Mouse (Mus musculus): ENCODE measurements around the gene Furin.
"Not testable (repeated sequence)": the region's sequence is repeated elsewhere in the genome, so short reads cannot be mapped to it uniquely, and the experiment has no call there.

The Furin gene

GRCm38 (mm10) chr7:80401041-80401859 is 4.0 kb downstream of the Furin start:
- no peak for DNase-seq (ENCODE audit: low spot score in 2 of 2)

- no peak for DNase-seq (ENCODE audit: low spot score in 2 of 2)
Measured at GRCm38 (mm10) chr7:80400571-80400970, 4.7 kb downstream of the Furin start.

- peak in 1 of 2 experiments; percentile 65 for DNase-seq (ENCODE audit: low spot score in 2 of 2)
Measured at GRCm38 (mm10) chr7:80400099-80400498, 5.1 kb downstream of the Furin start.

- peak in 1 of 2 experiments; percentile 62 for DNase-seq (ENCODE audit: low spot score in 2 of 2)
Measured at GRCm38 (mm10) chr7:80398654-80399444, 6.4 kb downstream of the Furin start.

- no peak for DNase-seq (ENCODE audit: low spot score in 2 of 2)
Measured at GRCm38 (mm10) chr7:80397986-80398385, 7.2 kb downstream of the Furin start.

GRCm38 (mm10) chr7:80396427-80396826 is 8.8 kb downstream of the Furin start:
- DNase-seq (ENCODE audit: low spot score in 2 of 2), result not testable (repeated sequence)

GRCm38 (mm10) chr7:80394600-80394999 is 10.6 kb downstream of the Furin start:
- no peak for DNase-seq (ENCODE audit: low spot score in 2 of 2)

- DNase-seq (ENCODE audit: low spot score in 2 of 2), result no peak
Measured at GRCm38 (mm10) chr7:80392119-80392518, 13.1 kb downstream of the Furin start.

- peak; percentile 74 to 85 for DNase-seq (ENCODE audit: low spot score in 2 of 2)
Measured at GRCm38 (mm10) chr7:80387633-80388543, 17.3 kb downstream of the Furin start, which contains the start of gene Fes. Gene Fes (minus strand): TSS chr7:80387946.

GRCm38 (mm10) chr7:80387033-80387632 is 18.1 kb downstream of the Furin start:
- DNase-seq (ENCODE audit: low spot score in 2 of 2), result peak in 1 of 2 experiments; percentile 74

GRCm38 (mm10) chr7:80386235-80386930 is 18.9 kb downstream of the Furin start:
- peak; percentile 88 to 98 for DNase-seq (ENCODE audit: low spot score in 2 of 2)

- no peak for DNase-seq (ENCODE audit: low spot score in 2 of 2)
Measured at GRCm38 (mm10) chr7:80382919-80383318, 22.3 kb downstream of the Furin start.

- no peak for DNase-seq (ENCODE audit: low spot score in 2 of 2)
Measured at GRCm38 (mm10) chr7:80379531-80379930, 25.7 kb downstream of the Furin start.

GRCm38 (mm10) chr7:80377471-80377870 is 27.8 kb downstream of the Furin start:
- DNase-seq (ENCODE audit: low spot score in 2 of 2), result peak; percentile 62 to 89

GRCm38 (mm10) chr7:80376192-80376591 is 29.0 kb downstream of the Furin start:
- no peak for DNase-seq (ENCODE audit: low spot score in 2 of 2)

GRCm38 (mm10) chr7:80375376-80376039 is 29.7 kb downstream of the Furin start:
- no peak for DNase-seq (ENCODE audit: low spot score in 2 of 2)

- DNase-seq (ENCODE audit: low spot score in 2 of 2), result no peak
Measured at GRCm38 (mm10) chr7:80374733-80375132, 30.5 kb downstream of the Furin start.

- DNase-seq (ENCODE audit: low spot score in 2 of 2), result no peak
Measured at GRCm38 (mm10) chr7:80374280-80374679, 31.0 kb downstream of the Furin start.

GRCm38 (mm10) chr7:80373850-80374249 is 31.4 kb downstream of the Furin start:
- DNase-seq (ENCODE audit: low spot score in 2 of 2), result no peak

GRCm38 (mm10) chr7:80373352-80373751 is 31.9 kb downstream of the Furin start:
- DNase-seq (ENCODE audit: low spot score in 2 of 2), result no peak
